Mouse (Mus musculus): Measurements from ENCODE around the gene Oas3.

- TF ChIP-seq CTCF (IDR thresholded peaks at IDR 0.05; ENCODE audit: low read depth), result no peak
- TF ChIP-seq EP300 (IDR thresholded peaks at IDR 0.05; ENCODE audit: low read depth), result no peak
Measured at GRCm38 (mm10) chr5:120710826-120711248, 66.6 kb downstream of the Oas3 start.
